Mouse (Mus musculus): ENCODE measurements around the gene Wap. TPM values are rescaled to one million over a fixed set of nuclear protein-coding genes. Genes with fewer than 3 reads are reported as not detected.

Wap gene
- total RNA-seq, 2 experiments from 2014 or later = not detected

- DNase-seq (ENCODE audit: low spot score in 2 of 2) = no peak
These were observed 10.7 kb downstream of the Wap start for GRCm38 (mm10) chr11:6627731-6628130.

- no peak for DNase-seq (ENCODE audit: low spot score in 2 of 2)
These were observed 12.1 kb downstream of the Wap start for GRCm38 (mm10) chr11:6626388-6626772.

GRCm38 (mm10) chr11:6625478-6626387 is 12.7 kb downstream of the Wap start, which contains the start of gene Tbrg4:
TSS of gene Tbrg4 (minus strand) at chr11:6626067.
- DNase-seq (ENCODE audit: low spot score in 2 of 2) = peak; percentile 94 to 95

GRCm38 (mm10) chr11:6624619-6625382 is 13.6 kb downstream of the Wap start:
- no peak for DNase-seq (ENCODE audit: low spot score in 2 of 2)

GRCm38 (mm10) chr11:6623704-6624103 is 14.7 kb downstream of the Wap start:
- DNase-seq (ENCODE audit: low spot score in 2 of 2) = no peak

GRCm38 (mm10) chr11:6615250-6616205 is 22.9 kb downstream of the Wap start:
- DNase-seq (ENCODE audit: low spot score in 2 of 2) = no peak

- DNase-seq (ENCODE audit: low spot score in 2 of 2) = peak; percentile 79 to 90
These were observed 32.7 kb downstream of the Wap start, which contains the start of gene Nacad for GRCm38 (mm10) chr11:6605491-6606399. TSS of gene Nacad (minus strand) at chr11:6606053.

GRCm38 (mm10) chr11:6605021-6605481 is 33.4 kb downstream of the Wap start:
- peak; percentile 42 to 59 for DNase-seq (ENCODE audit: low spot score in 2 of 2)

GRCm38 (mm10) chr11:6604604-6604936 is 33.9 kb downstream of the Wap start:
- no peak for DNase-seq (ENCODE audit: low spot score in 2 of 2)

GRCm38 (mm10) chr11:6603887-6604603 is 34.4 kb downstream of the Wap start:
- peak; percentile 38 to 60 for DNase-seq (ENCODE audit: low spot score in 2 of 2)

- no peak for DNase-seq (ENCODE audit: low spot score in 2 of 2)
These were observed 35.2 kb downstream of the Wap start for GRCm38 (mm10) chr11:6603224-6603623.

GRCm38 (mm10) chr11:6602662-6603061 is 35.8 kb downstream of the Wap start:
- DNase-seq (ENCODE audit: low spot score in 2 of 2) = no peak

GRCm38 (mm10) chr11:6601649-6602480 is 36.6 kb downstream of the Wap start:
- DNase-seq (ENCODE audit: low spot score in 2 of 2) = no peak

- no peak for DNase-seq (ENCODE audit: low spot score in 2 of 2)
These were observed 38.0 kb downstream of the Wap start for GRCm38 (mm10) chr11:6600284-6600944.

GRCm38 (mm10) chr11:6599831-6600230 is 38.6 kb downstream of the Wap start:
- DNase-seq (ENCODE audit: low spot score in 2 of 2) = no peak

- no peak for DNase-seq (ENCODE audit: low spot score in 2 of 2)
These were observed 39.3 kb downstream of the Wap start for GRCm38 (mm10) chr11:6599011-6599681.
